Mouse (Mus musculus) lung, embryonic 14.5 days (tissue): ENCODE results near the gene Gm5148. TPM values are rescaled to one million over a fixed set of nuclear protein-coding genes. Genes with fewer than 3 reads are reported as not detected.

Experiments
- ATAC-seq: fragments of 200-750 bp; cut with Nextera tagmentation; 2 replicates; pipeline ENCODE4 v1.8.0; 2017; ENCODE audit warnings: mild to moderate bottlenecking, moderate TSS enrichment, moderate library complexity; ENCODE audit not compliant: insufficient read depth
- DNase-seq: peaks from one replicate; pipeline ENCODE4 v3.0.0-alpha.2; 2015
- H3K27ac ChIP-seq: fragments of 300-500 bp; sonication (generic); 2 replicates; pipeline ENCODE4 v1.5.1; 2014; ENCODE audit warnings: low read depth, mild to moderate bottlenecking, moderate library complexity
- H3K27me3 ChIP-seq: fragments of 300-500 bp; sonication (generic); 2 replicates; pipeline ENCODE4 v1.6.1; 2014; ENCODE audit warnings: low read length, control low read depth; ENCODE audit not compliant: insufficient read depth
- H3K36me3 ChIP-seq: fragments of 300-500 bp; sonication (generic); 2 replicates; pipeline ENCODE4 v1.6.1; 2014; ENCODE audit warnings: control low read depth; ENCODE audit not compliant: insufficient read depth
- H3K4me1 ChIP-seq: fragments of 300-500 bp; sonication (generic); 2 replicates; pipeline ENCODE4 v1.6.1; 2014; ENCODE audit warnings: antibody characterized with exemption, control low read depth; ENCODE audit not compliant: insufficient read depth
- H3K4me2 ChIP-seq: fragments of 300-500 bp; sonication (generic); 2 replicates; pipeline ENCODE4 v1.6.1; 2014; ENCODE audit warnings: mild to moderate bottlenecking
- H3K4me3 ChIP-seq: fragments of 300-500 bp; sonication (generic); 2 replicates; pipeline ENCODE4 v1.5.1; 2014; ENCODE audit warnings: low read depth, low read length
- H3K9ac ChIP-seq: fragments of 300-500 bp; sonication (generic); 2 replicates; pipeline ENCODE4 v1.6.1; 2014
- H3K9me3 ChIP-seq: fragments of 300-500 bp; sonication (generic); 2 replicates; pipeline ENCODE4 v1.6.1; 2016; ENCODE audit warnings: low read depth, low read length, control low read depth
- CTCF ChIP-seq: IDR thresholded peaks from 2 replicates; pipeline ENCODE4 v1.5.1; 2016; ENCODE audit warnings: antibody characterized with exemption, low read depth
- WGBS: fragments of 180-500 bp; shearing (Covaris S2); extraction: QIAGEN DNeasy Blood & Tissue Kit; methylation state at CpG from one replicate; pipeline ENCODE4 v1.1.7; 2014; 5-methylcytosine and 5-hydroxymethylcytosine counted together
- polyA plus RNA-seq: library from polyadenylated mRNA; unstranded; fragments of >200 nt; fragmentation: Nextera tagmentation; extraction: Ambion mirVana; gene quantifications from 2 replicates; pipeline ENCODE4 v1.2.1, GENCODE M21; 2014

Gm5148 gene
- 6.6 and 6.7 TPM in 2 replicates for polyA plus RNA-seq

GRCm38 (mm10) chr3:37724171-37724804 is at the start of gene Gm5148:
Gm5148 (minus strand) TSS chr3:37724490.
- WGBS = 2% methylated on average over 24 of the region's 24 CpGs
- peaks cover 21% of the 10 kb centered on the region; the same call in 1 of the 2 replicates for H3K4me1 ChIP-seq
- H3K27me3 ChIP-seq = peaks cover 28% of the 10 kb centered on the region
- DNase-seq (peak; percentile 86), ATAC-seq (peak; percentile 89)
- TF ChIP-seq CTCF = peak; percentile 59
- peak within 1 kb of the TSS; percentile 53 for H3K4me2 ChIP-seq
- peak within 1 kb of the TSS; percentile 48 for H3K9ac ChIP-seq
- H3K36me3 ChIP-seq = no peaks in the 10 kb centered on the region
- H3K9me3 ChIP-seq = no peaks in the 10 kb centered on the region
- H3K4me3 ChIP-seq = peak within 1 kb of the TSS; percentile 26
- H3K27ac ChIP-seq = peak within 1 kb of the TSS; percentile 95

- H3K4me3 ChIP-seq = no peak overlapping the region
- no peaks in the 10 kb centered on the region; the same call in 1 of the 2 replicates for H3K9me3 ChIP-seq
- H3K9ac ChIP-seq = no peak overlapping the region
- ATAC-seq = no peak
- H3K4me2 ChIP-seq = no peak overlapping the region
- no peaks in the 10 kb centered on the region for H3K27me3 ChIP-seq
- DNase-seq = no peak
- H3K4me1 ChIP-seq = peaks cover 20% of the 10 kb centered on the region
- H3K27ac ChIP-seq = no peak overlapping the region
- TF ChIP-seq CTCF = no peak
- no peaks in the 10 kb centered on the region for H3K36me3 ChIP-seq
Observed at GRCm38 (mm10) chr3:37770951-37771350, 46.7 kb upstream of the Gm5148 start.

- no peaks in the 10 kb centered on the region for H3K36me3 ChIP-seq
- ATAC-seq = peak; percentile 79
- peak overlapping the region; percentile 23; the same call in 1 of the 2 replicates for H3K4me2 ChIP-seq
- no peak for TF ChIP-seq CTCF
- H3K27ac ChIP-seq = peak overlapping the region; percentile 55
- WGBS = 7% methylated on average over 5 of the region's 5 CpGs
- no peak overlapping the region for H3K4me3 ChIP-seq
- peak; percentile 86 for DNase-seq
- H3K9ac ChIP-seq = no peak overlapping the region; the same call in 1 of the 2 replicates
- no peaks in the 10 kb centered on the region for H3K27me3 ChIP-seq
- no peaks in the 10 kb centered on the region; the same call in 1 of the 2 replicates for H3K9me3 ChIP-seq
- H3K4me1 ChIP-seq = peaks cover 20% of the 10 kb centered on the region
Observed at GRCm38 (mm10) chr3:37769268-37769756, 45.0 kb upstream of the Gm5148 start.

GRCm38 (mm10) chr3:37767147-37768015 is 43.1 kb upstream of the Gm5148 start:
- H3K9me3 ChIP-seq = no peaks in the 10 kb centered on the region
- no peak for TF ChIP-seq CTCF
- H3K4me2 ChIP-seq = no peak overlapping the region
- 32% methylated on average over 12 of the region's 12 CpGs for WGBS
- no peak overlapping the region for H3K9ac ChIP-seq
- H3K4me3 ChIP-seq = no peak overlapping the region
- H3K4me1 ChIP-seq = peaks cover 20% of the 10 kb centered on the region
- DNase-seq (peak; percentile 67), ATAC-seq (peak; percentile 4; the same call in 1 of the 2 replicates)
- H3K27me3 ChIP-seq = no peaks in the 10 kb centered on the region
- no peaks in the 10 kb centered on the region for H3K36me3 ChIP-seq
- no peak overlapping the region for H3K27ac ChIP-seq

- Histone ChIP-seq H3K36me3 (no peaks in the 10 kb centered on the region), H3K4me2 (no peak overlapping the region), H3K9ac (no peak overlapping the region), H3K4me1 (peaks cover 20% of the 10 kb centered on the region), H3K9me3 (no peaks in the 10 kb centered on the region), H3K27ac (no peak overlapping the region), H3K27me3 (no peaks in the 10 kb centered on the region), H3K4me3 (no peak overlapping the region)
- 26% methylated on average over 4 of the region's 4 CpGs for WGBS
- DNase-seq (no peak), ATAC-seq (no peak)
- no peak for TF ChIP-seq CTCF
Observed at GRCm38 (mm10) chr3:37766628-37767027, 42.3 kb upstream of the Gm5148 start.

- TF ChIP-seq CTCF = no peak
- Histone ChIP-seq H3K4me2 (no peak overlapping the region), H3K4me3 (no peak overlapping the region), H3K27ac (no peak overlapping the region), H3K4me1 (peaks cover 20% of the 10 kb centered on the region), H3K27me3 (no peaks in the 10 kb centered on the region), H3K36me3 (no peaks in the 10 kb centered on the region), H3K9me3 (no peaks in the 10 kb centered on the region), H3K9ac (no peak overlapping the region)
- WGBS = 66% methylated on average over 5 of the region's 5 CpGs
- ATAC-seq (no peak), DNase-seq (no peak)
Observed at GRCm38 (mm10) chr3:37765971-37766370, 41.7 kb upstream of the Gm5148 start.

GRCm38 (mm10) chr3:37765275-37765674 is 41.0 kb upstream of the Gm5148 start:
- TF ChIP-seq CTCF = no peak
- Histone ChIP-seq H3K4me1 (peaks cover 20% of the 10 kb centered on the region), H3K9ac (no peak overlapping the region), H3K4me3 (no peak overlapping the region), H3K36me3 (no peaks in the 10 kb centered on the region), H3K4me2 (no peak overlapping the region), H3K27me3 (no peaks in the 10 kb centered on the region), H3K9me3 (no peaks in the 10 kb centered on the region), H3K27ac (no peak overlapping the region)
- WGBS = 77% methylated on average over 3 of the region's 3 CpGs
- no peak for ATAC-seq
- DNase-seq = no peak
